Mouse (Mus musculus) CH12.LX (cell line): ENCODE results near the gene Lrrc39.

Experiments used
- CHD1 ChIP-seq: IDR thresholded peaks from 2 replicates; pipeline ENCODE4 v1.6.1; 2012; ENCODE audit warnings: low read depth, low read length, improper control_type of control experiment, inconsistent platforms
- CTCF ChIP-seq, 2 experiments: IDR thresholded peaks in 1 of 2; conservative IDR thresholded peaks in 1 of 2; 2 replicates each; pipeline ENCODE4 v1.5.1; 2011 to 2012; ENCODE audit warnings: low read depth in 2 of 2, low read length in 2 of 2, improper control_type of control experiment in 1 of 2, inconsistent platforms in 1 of 2, mild to moderate bottlenecking in 1 of 2, moderate library complexity in 1 of 2
- EP300 ChIP-seq: IDR thresholded peaks from 2 replicates; pipeline ENCODE4 v1.6.1; 2011; ENCODE audit warnings: low read length, improper control_type of control experiment
- MAZ ChIP-seq: IDR thresholded peaks from 2 replicates; pipeline ENCODE4 v1.6.1; 2012; ENCODE audit warnings: low read depth, mild to moderate bottlenecking, inconsistent platforms, low read length, improper control_type of control experiment, moderate library complexity
- NELFE ChIP-seq: IDR thresholded peaks from 2 replicates; pipeline ENCODE4 v1.6.1; 2011; ENCODE audit warnings: low read depth, low read length, improper control_type of control experiment
- NRF1 ChIP-seq: IDR thresholded peaks from 2 replicates; pipeline ENCODE4 v1.6.1; 2014; ENCODE audit warnings: low read depth, mild to moderate bottlenecking, inconsistent platforms, low read length, improper control_type of control experiment, moderate library complexity
- POLR2A ChIP-seq: IDR thresholded peaks from 2 replicates; pipeline ENCODE4 v1.6.1; 2011; ENCODE audit warnings: low read depth, mild to moderate bottlenecking, improper control_type of control experiment, low read length
- POLR2AphosphoS2 ChIP-seq: IDR thresholded peaks from 2 replicates; pipeline ENCODE4 v1.6.1; 2011; ENCODE audit warnings: low read depth, low read length, improper control_type of control experiment
- RAD21 ChIP-seq: IDR thresholded peaks from 2 replicates; pipeline ENCODE4 v1.6.1; 2011; ENCODE audit warnings: low read depth, mild to moderate bottlenecking, low read length, improper control_type of control experiment, moderate library complexity
- UBTF ChIP-seq: IDR thresholded peaks from 2 replicates; pipeline ENCODE4 v1.6.1; 2012; ENCODE audit warnings: low read depth, mild to moderate bottlenecking, inconsistent platforms, low read length, improper control_type of control experiment, moderate library complexity

DNA sequence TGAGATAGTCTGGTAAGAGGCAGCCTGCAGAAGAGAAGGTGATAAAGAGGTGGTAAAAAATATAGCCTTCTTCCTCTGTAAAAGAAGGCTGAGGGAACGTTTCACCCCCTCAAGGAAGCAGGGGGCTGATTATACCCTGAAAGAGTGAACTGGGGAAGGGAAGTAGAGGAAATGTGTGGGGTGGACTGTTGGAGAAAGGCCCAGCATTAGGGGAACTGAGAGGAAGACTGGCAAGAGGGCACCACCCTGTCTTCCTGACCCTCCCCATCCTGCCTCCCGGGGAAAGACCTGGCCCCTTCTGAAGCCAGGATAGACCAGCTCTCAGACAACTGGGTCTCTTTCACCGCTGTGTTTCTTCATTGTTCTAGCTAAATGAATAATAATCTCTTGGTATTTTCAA lies 20.2 kb upstream of the Lrrc39 start:
- TF ChIP-seq CTCF (conservative IDR thresholded peaks at IDR 0.05 in 1 of 2, IDR thresholded peaks at IDR 0.05 in 1 of 2; ENCODE audit: low read depth in 2 of 2, low read length in 2 of 2), result no peak
- no peak for TF ChIP-seq CHD1
- TF ChIP-seq MAZ, result no peak
- no peak for TF ChIP-seq NRF1
- TF ChIP-seq UBTF, result no peak
- no peak for TF ChIP-seq POLR2A
- no peak for TF ChIP-seq POLR2AphosphoS2
- TF ChIP-seq NELFE, result no peak
- TF ChIP-seq RAD21, result no peak
- no peak for TF ChIP-seq EP300
